Mouse (Mus musculus): Measurements from ENCODE around the gene Hs1bp3.
A peak's percentile ranks its signal among the peaks of the same experiment; 100 is the strongest.

- TF ChIP-seq CTCF (IDR thresholded peaks at IDR 0.05; ENCODE audit: extremely low read depth, insufficient read depth, low read length) (no peak), POLR2A (IDR thresholded peaks at IDR 0.05; ENCODE audit: extremely low read depth, insufficient read depth, low read length) (0 out of 2 replicates have a peak, but pooled peaks have one; percentile 4)
Measured at GRCm38 (mm10) chr12:8325943-8326522, 12.8 kb downstream of the Hs1bp3 start.

Data from cortical plate, adult 2 months (tissue).